Mouse (Mus musculus): ENCODE results near the gene Tekt1. TPM values are rescaled to one million over a fixed set of nuclear protein-coding genes. Genes with fewer than 3 reads are reported as not detected.
A peak's percentile ranks its signal among the peaks of the same experiment; 100 is the strongest.

Gene Tekt1
- total RNA-seq, 2 experiments from 2014 or later = 0.26 to 0.40 TPM

GRCm38 (mm10) chr11:72342549-72343237, 19.5 kb downstream of the Tekt1 start:
- DNase-seq = peak; percentile 67 to 69

GRCm38 (mm10) chr11:72339716-72340115, 22.5 kb downstream of the Tekt1 start:
- DNase-seq = no peak

GRCm38 (mm10) chr11:72338437-72338871, 23.8 kb downstream of the Tekt1 start:
- no peak for DNase-seq

GRCm38 (mm10) chr11:72336726-72337125, 25.5 kb downstream of the Tekt1 start:
- DNase-seq = no peak

- DNase-seq = no peak
Observed at GRCm38 (mm10) chr11:72334653-72335052, 27.6 kb downstream of the Tekt1 start.

- no peak for DNase-seq
Observed at GRCm38 (mm10) chr11:72332951-72333667, 29.1 kb downstream of the Tekt1 start.

- no peak for DNase-seq
Observed at GRCm38 (mm10) chr11:72325701-72326100, 36.5 kb downstream of the Tekt1 start.

GRCm38 (mm10) chr11:72324431-72324830, 37.8 kb downstream of the Tekt1 start:
- peak in 1 of 2 experiments; percentile 18 for DNase-seq

- DNase-seq = no peak
Observed at GRCm38 (mm10) chr11:72318026-72318425, 44.2 kb downstream of the Tekt1 start.

- DNase-seq = peak in 1 of 2 experiments; percentile 12
Observed at GRCm38 (mm10) chr11:72314151-72314895, 47.9 kb downstream of the Tekt1 start, which contains the start of gene Fbxo39. Gene Fbxo39, plus strand, starts transcription at chr11:72314444.

GRCm38 (mm10) chr11:72311355-72312001, 50.8 kb downstream of the Tekt1 start:
- no peak for DNase-seq

- no peak for DNase-seq
Observed at GRCm38 (mm10) chr11:72310491-72310890, 51.8 kb downstream of the Tekt1 start.

- no peak for DNase-seq
Observed at GRCm38 (mm10) chr11:72308982-72309381, 53.3 kb downstream of the Tekt1 start.

GRCm38 (mm10) chr11:72307461-72307860, 54.8 kb downstream of the Tekt1 start:
- DNase-seq = no peak

- peak; percentile 59 to 78 for DNase-seq
Observed at GRCm38 (mm10) chr11:72302230-72302629, 60.0 kb downstream of the Tekt1 start.

- peak; percentile 82 to 85 for DNase-seq
Observed at GRCm38 (mm10) chr11:72301334-72301733, 60.9 kb downstream of the Tekt1 start, which contains the start of gene Xaf1. Gene Xaf1, plus strand, starts transcription at chr11:72301629.

Small RNA genes lying within 50 kb of the gene (microRNA-seq; reads per million reads assigned to microRNA genes)
- not detected for gene Mir6338

Other genes starting within 250 kb of the Tekt1 start
- gene Pitpnm3, start 226.7 kb downstream of the Tekt1 start, total RNA-seq (2021) = 1 to 10 TPM; 1.8 to 3.0 TPM
- under 1 TPM; 0.46 to 0.60 TPM for gene Gm43951, start 155.6 kb downstream of the Tekt1 start, total RNA-seq (2021)
- 1 to 10 TPM; 4.9 to 5.8 TPM for gene 4933427D14Rik, start 155.0 kb downstream of the Tekt1 start, total RNA-seq (2021)
- gene Txndc17, start 154.9 kb downstream of the Tekt1 start, total RNA-seq (2021) = 10 to 100 TPM; 71.8 to 74.2 TPM
- gene Med31, start 146.8 kb downstream of the Tekt1 start, total RNA-seq (2021) = 10 to 100 TPM; 13.0 to 13.5 TPM
- under 1 TPM; 0.07 to 0.17 TPM for gene Slc13a5, start 95.2 kb downstream of the Tekt1 start, total RNA-seq (2021)
- gene Xaf1, start 60.8 kb downstream of the Tekt1 start, total RNA-seq (2021) = 10 to 100 TPM; 30.0 to 33.3 TPM
- gene Fbxo39, start 48.0 kb downstream of the Tekt1 start, total RNA-seq (2021) = not detected
- gene Smtnl2, start 49.3 kb upstream of the Tekt1 start, total RNA-seq (2021) = 1 to 10 TPM; 1.7 to 2.4 TPM
- 1 to 10 TPM in 1 of 2 experiments, under 1 TPM in 1; 0.79 to 5.3 TPM for gene Ggt6, start 73.1 kb upstream of the Tekt1 start, total RNA-seq (2021)
- 100 to 1,000 TPM in 1 of 2 experiments, 10 to 100 TPM in 1; 86.3 to 101 TPM for gene Mybbp1a, start 78.9 kb upstream of the Tekt1 start, total RNA-seq (2021)
- 1 to 10 TPM; 2.2 to 3.4 TPM for gene Spns2, start 127.5 kb upstream of the Tekt1 start, total RNA-seq (2021)
- under 1 TPM; 0.13 to 0.23 TPM for gene Spns3, start 188.1 kb upstream of the Tekt1 start, total RNA-seq (2021)
- gene Ube2g1, start 244.8 kb upstream of the Tekt1 start, total RNA-seq (2021) = 10 to 100 TPM; 42.6 to 48.7 TPM